Mouse (Mus musculus): ENCODE data around the gene Coil. TPM values are rescaled to one million over a fixed set of nuclear protein-coding genes. Genes with fewer than 3 reads are reported as not detected.
A peak's percentile ranks its signal among the peaks of the same experiment; 100 is the strongest.

The Coil gene
- polyA plus RNA-seq, 1 experiment from 2014 or later, result 27.2 TPM

DNA sequence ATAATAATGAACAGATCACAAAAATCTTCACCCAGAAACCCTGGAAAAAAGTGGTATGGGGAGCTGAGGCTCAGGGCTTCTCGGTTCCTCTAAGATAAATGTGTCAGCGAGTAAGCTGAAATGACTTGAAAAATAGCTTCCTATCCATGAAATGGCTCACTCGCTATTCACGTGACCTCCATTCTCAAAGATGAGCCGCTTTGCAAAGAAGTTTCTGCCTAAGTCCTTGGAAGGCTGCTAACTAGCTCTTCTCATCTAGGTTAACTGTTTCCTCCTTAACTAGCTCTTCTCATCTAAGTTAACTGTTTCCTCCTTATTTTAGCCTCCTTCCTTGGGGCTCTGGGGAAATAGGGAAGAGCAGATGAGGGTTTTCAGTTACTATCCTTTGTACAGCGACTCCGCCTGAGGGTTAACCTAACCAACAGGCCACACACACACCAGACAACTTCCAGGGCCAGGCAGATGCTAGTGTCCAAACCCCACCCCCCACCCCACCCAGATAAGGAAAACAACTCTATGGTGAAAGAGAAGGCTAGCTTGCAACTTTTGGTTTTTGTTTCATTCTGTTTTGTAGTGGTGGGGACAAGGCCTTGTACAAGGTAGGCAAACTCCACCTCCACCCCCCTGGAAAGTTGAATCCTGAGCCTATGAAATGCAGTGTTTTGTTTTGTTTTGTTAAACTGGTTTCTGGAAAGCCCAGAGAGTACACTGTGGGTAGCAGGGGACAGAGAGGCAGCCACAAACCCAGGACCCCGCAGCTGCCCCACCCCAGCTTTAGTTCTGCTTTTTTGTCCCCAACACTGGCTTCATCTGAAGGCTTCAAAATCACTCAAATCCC lies 20.0 kb upstream of the Coil start:
- H3K36me3 ChIP-seq (replicated peaks), result peaks cover 63% of the 10 kb centered on the region

DNA sequence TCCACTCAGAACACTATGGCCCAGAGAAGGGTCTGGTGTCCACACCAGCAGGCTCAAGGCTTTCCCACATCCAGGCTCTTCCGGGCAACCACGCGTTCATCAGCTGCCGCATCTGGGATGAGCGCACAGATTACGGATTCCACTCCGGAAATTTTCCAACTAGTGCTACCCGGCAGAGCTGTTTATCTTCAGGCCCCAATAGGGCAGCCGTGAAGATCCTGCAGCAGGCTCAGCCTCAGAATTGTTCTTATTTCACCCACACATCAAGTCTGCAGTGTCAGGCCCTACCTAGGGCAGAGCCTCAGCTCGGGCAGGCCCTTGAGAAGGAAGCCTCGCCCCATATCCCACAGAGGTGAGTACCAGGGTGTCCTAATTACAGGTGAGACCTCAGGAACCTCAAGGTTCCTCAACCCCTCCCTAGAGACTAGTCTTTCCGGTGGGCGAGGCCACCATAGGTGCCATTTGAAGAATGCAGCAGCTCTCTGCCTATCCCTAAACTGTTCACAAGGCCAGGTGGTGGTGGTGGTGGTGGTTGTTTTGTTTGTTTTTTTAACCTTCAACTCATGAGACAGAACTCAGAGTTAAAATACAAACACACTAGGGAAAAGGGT lies 19.3 kb upstream of the Coil start:
- DNase-seq (ENCODE audit: low spot score), result no peak
- Histone ChIP-seq H3K4me3 (no peak overlapping the region), H3K36me3 (replicated peaks) (peaks cover 56% of the 10 kb centered on the region), H3K9me3 (no peaks in the 10 kb centered on the region), H3K4me1 (peaks cover 26% of the 10 kb centered on the region), H3K27me3 (replicated peaks; ENCODE audit: low read depth, poor library complexity, severe bottlenecking) (no peaks in the 10 kb centered on the region), H3K27ac (replicated peaks) (0 out of 2 replicates have a peak overlapping the region, but pooled peaks have one; percentile 30)
- 90% methylated on average over 13 of the region's 13 CpGs for WGBS

More for the DNA sequence above, 20.0 kb upstream of the Coil start:
- Histone ChIP-seq H3K4me1 (peaks cover 21% of the 10 kb centered on the region), H3K4me3 (no peak overlapping the region), H3K27me3 (replicated peaks; ENCODE audit: low read depth, poor library complexity, severe bottlenecking) (no peaks in the 10 kb centered on the region), H3K9me3 (no peaks in the 10 kb centered on the region), H3K27ac (replicated peaks) (0 out of 2 replicates have a peak overlapping the region, but pooled peaks have one; percentile 30)
- 90% methylated on average over 8 of the region's 8 CpGs for WGBS
- no peak for DNase-seq (ENCODE audit: low spot score)

- Histone ChIP-seq H3K9me3 (no peaks in the 10 kb centered on the region), H3K27me3 (replicated peaks; ENCODE audit: low read depth, poor library complexity, severe bottlenecking) (no peaks in the 10 kb centered on the region), H3K36me3 (replicated peaks) (peaks cover 49% of the 10 kb centered on the region), H3K27ac (replicated peaks) (no peak overlapping the region), H3K4me1 (peaks cover 26% of the 10 kb centered on the region), H3K4me3 (no peak overlapping the region)
- DNase-seq (ENCODE audit: low spot score), result no peak
- 84% methylated on average over 2 of the region's 2 CpGs for whole genome bisulfite sequencing
These were observed 18.5 kb upstream of the Coil start for GRCm38 (mm10) chr11:88951576-88951975.

GRCm38 (mm10) chr11:88952117-88952516 lies 17.9 kb upstream of the Coil start:
- no peak overlapping the region for H3K27ac ChIP-seq (replicated peaks)
- 89% methylated on average over 5 of the region's 5 CpGs for WGBS
- H3K4me1 ChIP-seq, result peaks cover 26% of the 10 kb centered on the region

GRCm38 (mm10) chr11:88953582-88953981 lies 16.5 kb upstream of the Coil start:
- WGBS, result 95% methylated on average over 3 of the region's 3 CpGs
- Histone ChIP-seq H3K4me1 (peaks cover 26% of the 10 kb centered on the region), H3K9me3 (no peaks in the 10 kb centered on the region), H3K27me3 (replicated peaks; ENCODE audit: low read depth, poor library complexity, severe bottlenecking) (no peaks in the 10 kb centered on the region), H3K27ac (replicated peaks) (no peak overlapping the region), H3K4me3 (no peak overlapping the region; the same call in 1 of the 2 replicates), H3K36me3 (replicated peaks) (peaks cover 40% of the 10 kb centered on the region)
- DNase-seq (ENCODE audit: low spot score), result no peak

More at GRCm38 (mm10) chr11:88952117-88952516, 17.9 kb upstream of the Coil start:
- H3K27me3 ChIP-seq (replicated peaks; ENCODE audit: low read depth, poor library complexity, severe bottlenecking), result no peaks in the 10 kb centered on the region
- no peaks in the 10 kb centered on the region for H3K9me3 ChIP-seq
- no peak overlapping the region for H3K4me3 ChIP-seq
- no peak for DNase-seq (ENCODE audit: low spot score)
- H3K36me3 ChIP-seq (replicated peaks), result peaks cover 44% of the 10 kb centered on the region

GRCm38 (mm10) chr11:88954803-88955202 lies 15.2 kb upstream of the Coil start:
- H3K36me3 ChIP-seq (replicated peaks), result peaks cover 31% of the 10 kb centered on the region
- peak; percentile 37 for DNase-seq (ENCODE audit: low spot score)
- WGBS, result under 1% methylated on average over 4 of the region's 4 CpGs
- no peaks in the 10 kb centered on the region for H3K27me3 ChIP-seq (replicated peaks; ENCODE audit: low read depth, poor library complexity, severe bottlenecking)
- H3K4me3 ChIP-seq, result peak overlapping the region; percentile 67
- peaks cover 26% of the 10 kb centered on the region for H3K4me1 ChIP-seq
- H3K27ac ChIP-seq (replicated peaks), result peak overlapping the region; percentile 88
- no peaks in the 10 kb centered on the region for H3K9me3 ChIP-seq

GRCm38 (mm10) chr11:88955217-88955969 lies 14.7 kb upstream of the Coil start, which contains the start of gene Scpep1:
TSS of gene Scpep1 (minus strand) at chr11:88955465.
- peak within 1 kb of the TSS; percentile 88 for H3K27ac ChIP-seq (replicated peaks)

DNA sequence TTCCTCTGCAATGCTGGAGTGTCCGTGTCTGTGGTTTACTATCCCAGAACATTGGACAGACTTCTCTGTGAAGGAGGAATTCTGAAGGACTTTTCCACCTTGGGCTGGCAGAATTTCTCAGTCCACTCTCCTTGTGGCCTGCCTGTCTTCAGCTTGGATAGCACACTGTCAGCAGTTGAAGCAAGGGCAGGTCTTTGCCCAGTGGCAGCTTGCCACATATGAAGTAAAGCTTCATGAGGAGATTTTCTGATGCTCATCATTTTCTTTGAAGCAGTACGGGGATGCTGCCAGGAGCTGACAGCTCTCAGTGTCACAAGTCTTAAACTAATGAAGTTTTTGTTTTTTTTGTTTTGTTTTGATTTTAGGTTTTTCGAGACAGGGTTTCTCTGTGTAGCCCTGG lies 11.2 kb upstream of the Coil start:
- Histone ChIP-seq H3K4me1 (peaks cover 15% of the 10 kb centered on the region), H3K27me3 (replicated peaks; ENCODE audit: low read depth, poor library complexity, severe bottlenecking) (no peaks in the 10 kb centered on the region), H3K27ac (replicated peaks) (no peak overlapping the region), H3K4me3 (no peak overlapping the region), H3K9me3 (no peaks in the 10 kb centered on the region), H3K36me3 (replicated peaks) (no peaks in the 10 kb centered on the region)
- DNase-seq (ENCODE audit: low spot score), result no peak
- 81% methylated on average over 3 of the region's 3 CpGs for whole genome bisulfite sequencing

More at GRCm38 (mm10) chr11:88955217-88955969, 14.7 kb upstream of the Coil start, which contains the start of gene Scpep1:
- Histone ChIP-seq H3K36me3 (replicated peaks) (peaks cover 25% of the 10 kb centered on the region), H3K4me3 (peak within 1 kb of the TSS; percentile 67), H3K4me1 (peaks cover 23% of the 10 kb centered on the region), H3K27me3 (replicated peaks; ENCODE audit: low read depth, poor library complexity, severe bottlenecking) (no peaks in the 10 kb centered on the region), H3K9me3 (no peaks in the 10 kb centered on the region)
- 5% methylated on average over 34 of the region's 34 CpGs for WGBS
- DNase-seq (ENCODE audit: low spot score), result peak; percentile 96

DNA sequence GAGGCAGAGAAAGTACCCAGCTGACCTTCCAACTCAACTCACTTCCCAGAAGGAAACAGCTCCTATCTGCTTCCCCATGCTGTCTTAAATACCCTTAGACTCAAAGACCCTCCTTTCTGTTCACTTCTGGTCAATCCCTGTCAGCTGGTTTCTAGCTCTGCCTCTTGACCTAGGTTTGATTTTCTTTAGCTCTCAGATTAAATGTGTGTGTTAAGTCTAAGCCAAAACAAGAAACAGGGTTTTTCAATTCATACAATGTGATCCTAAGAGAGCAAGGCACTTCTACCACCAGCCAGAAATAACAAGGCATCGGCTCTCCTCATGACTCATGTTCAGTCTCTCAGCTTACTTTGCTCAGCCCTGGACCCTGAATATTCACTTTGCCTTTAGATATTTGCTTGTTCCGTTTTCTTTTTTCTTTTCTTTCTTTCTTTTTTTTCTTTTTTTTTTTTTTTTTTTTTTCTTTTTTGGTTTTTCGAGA lies 3.1 kb upstream of the Coil start, which contains the start of gene Elobl:
TSS of gene Elobl (minus strand) at position 51 of the 481 bp plus-strand sequence.
- H3K4me3 ChIP-seq, result no peak within 1 kb of the TSS
- WGBS, result 83% methylated on average over 3 of the region's 3 CpGs
- no peak within 1 kb of the TSS for H3K27ac ChIP-seq (replicated peaks)
- no peaks in the 10 kb centered on the region for H3K9me3 ChIP-seq
- no peaks in the 10 kb centered on the region for H3K36me3 ChIP-seq (replicated peaks)
- no peaks in the 10 kb centered on the region for H3K4me1 ChIP-seq
- DNase-seq (ENCODE audit: low spot score), result no peak
- no peaks in the 10 kb centered on the region for H3K27me3 ChIP-seq (replicated peaks; ENCODE audit: low read depth, poor library complexity, severe bottlenecking)

DNA sequence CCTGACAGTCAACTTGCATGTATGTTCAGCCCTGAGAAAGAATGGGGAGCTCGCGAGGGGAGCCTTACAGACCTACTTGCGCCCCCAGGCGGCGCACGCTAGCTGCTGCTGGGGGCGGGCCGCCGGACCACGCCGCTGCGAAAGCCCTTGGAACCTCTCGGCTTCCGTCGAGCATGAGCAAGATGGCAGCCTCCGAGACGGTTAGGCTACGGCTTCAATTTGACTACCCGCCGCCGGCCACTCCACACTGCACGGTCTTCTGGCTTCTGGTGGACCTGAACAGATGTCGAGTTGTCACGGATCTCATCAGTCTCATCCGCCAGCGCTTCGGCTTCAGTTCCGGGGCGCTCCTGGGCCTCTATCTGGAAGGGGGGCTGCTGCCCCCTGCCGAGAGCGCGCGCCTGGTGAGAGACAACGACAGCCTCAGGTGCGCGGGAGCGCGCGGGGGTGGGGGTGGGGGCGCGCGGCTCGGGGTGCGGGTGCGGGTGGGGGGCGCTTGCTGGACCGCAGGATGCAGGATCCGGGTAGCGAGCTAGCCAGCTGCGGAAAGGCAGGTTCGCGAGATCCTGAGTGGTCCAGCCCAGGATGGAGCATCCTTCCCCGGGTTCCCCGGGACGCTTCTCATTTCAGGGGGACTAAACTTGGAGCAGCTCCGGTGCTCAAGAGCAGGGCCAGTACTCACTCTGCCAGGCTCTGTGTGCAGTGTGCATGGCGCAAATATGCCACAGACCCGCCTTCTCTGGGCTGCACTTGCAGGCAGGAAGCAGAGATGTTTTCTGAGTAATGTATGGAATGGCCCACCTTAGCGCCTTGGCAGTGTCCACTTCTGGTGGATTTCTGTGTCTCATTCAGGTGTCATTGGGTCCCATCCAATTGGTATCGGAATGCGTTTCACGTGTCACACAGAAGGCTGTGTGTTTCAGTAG lies 4.0 kb downstream of the Coil start:
- Histone ChIP-seq H3K27me3 (replicated peaks; ENCODE audit: low read depth, poor library complexity, severe bottlenecking) (no peaks in the 10 kb centered on the region), H3K27ac (replicated peaks) (peak overlapping the region; percentile 94), H3K9me3 (no peaks in the 10 kb centered on the region), H3K36me3 (replicated peaks) (peaks cover 21% of the 10 kb centered on the region), H3K4me3 (peak overlapping the region; percentile 81), H3K4me1 (peaks cover 16% of the 10 kb centered on the region)
- WGBS, result 2% methylated on average over 62 of the region's 62 CpGs
- peak; percentile 95 for DNase-seq (ENCODE audit: low spot score)

- peaks cover 16% of the 10 kb centered on the region for H3K4me1 ChIP-seq
- peaks cover 30% of the 10 kb centered on the region for H3K36me3 ChIP-seq (replicated peaks)
- WGBS, result 94% methylated on average over 2 of the region's 2 CpGs
- H3K27ac ChIP-seq (replicated peaks), result no peak overlapping the region
- no peak overlapping the region for H3K4me3 ChIP-seq
- no peaks in the 10 kb centered on the region for H3K9me3 ChIP-seq
- DNase-seq (ENCODE audit: low spot score), result no peak
- no peaks in the 10 kb centered on the region for H3K27me3 ChIP-seq (replicated peaks; ENCODE audit: low read depth, poor library complexity, severe bottlenecking)
These were observed 6.3 kb downstream of the Coil start for GRCm38 (mm10) chr11:88976320-88976719.
